In genomic region chr14:103792726-103793125, GRCm38 (mm10) we compare ENCODE assay signal across 18 mouse cellular contexts. TPM values are rescaled to one million over a fixed set of nuclear protein-coding genes. Genes with fewer than 3 reads are reported as not detected.
DNase-seq lines count a peak whose midpoint lies in the region; ATAC-seq and TF ChIP-seq lines count a peak whose summit lies in the region.
"Had no signal": no experiment of that assay in that cellular context is flagged by ENCODE, and none has a peak within 500 bp of the region (broad histone marks: within the 10 kb centered on the region; RNA-seq: fewer than 3 reads in every experiment).

No protein-coding gene starts in this region.

- no peak overlapping the region for H3K4me3 ChIP-seq in forebrain, embryonic 10.5 days
- no peak overlapping the region for H3K4me3 ChIP-seq in forebrain, embryonic 16.5 days (replicated peaks; ENCODE audit: low read length)
- no peak overlapping the region for H3K4me3 ChIP-seq in kidney, embryonic 14.5 days (ENCODE audit: low read length)
- no peak overlapping the region for H3K4me3 ChIP-seq in stomach, embryonic 14.5 days (ENCODE audit: low read depth, low read length)
- no peak overlapping the region for H3K4me3 ChIP-seq in stomach, postnatal 0 days (ENCODE audit: low read depth, low read length)
- H3K4me3 ChIP-seq: forebrain, embryonic 13.5 days; heart, embryonic 12.5 days; liver, embryonic 15.5 days had no signal

- ATAC-seq in forebrain, embryonic 16.5 days: no peak
- ATAC-seq in kidney, embryonic 14.5 days (ENCODE audit: low FRiP score, low TSS enrichment): no peak
- peak; percentile 49; the same call in 1 of the 2 replicates for ATAC-seq in stomach, embryonic 14.5 days (ENCODE audit: insufficient number of reproducible peaks, insufficient read depth, low FRiP score, low read depth)
- ATAC-seq in stomach, postnatal 0 days (ENCODE audit: low FRiP score, low TSS enrichment): no peak
- ATAC-seq: forebrain, embryonic 13.5 days; intestine, embryonic 16.5 days; lung, postnatal 0 days had no signal

- peaks cover 4% of the 10 kb centered on the region; the same call in 1 of the 2 replicates for H3K9me3 ChIP-seq in forebrain, embryonic 10.5 days
- peaks cover 4% of the 10 kb centered on the region; the same call in 1 of the 2 replicates for H3K9me3 ChIP-seq in forebrain, embryonic 16.5 days (ENCODE audit: control insufficient read depth, low read length)
- peaks cover 5% of the 10 kb centered on the region; the same call in 1 of the 2 replicates for H3K9me3 ChIP-seq in kidney, embryonic 14.5 days (ENCODE audit: control insufficient read depth, low read length)
- no peaks in the 10 kb centered on the region for H3K9me3 ChIP-seq in stomach, embryonic 14.5 days (ENCODE audit: control insufficient read depth, low read depth, low read length)
- H3K9me3 ChIP-seq in stomach, postnatal 0 days (ENCODE audit: control insufficient read depth, low read length): no peaks in the 10 kb centered on the region; the same call in 1 of the 2 replicates
- H3K9me3 ChIP-seq: heart, embryonic 12.5 days; liver, embryonic 15.5 days had no signal

- H3K27ac ChIP-seq in forebrain, embryonic 10.5 days: peak overlapping the region; percentile 73
- H3K27ac ChIP-seq in forebrain, embryonic 16.5 days (ENCODE audit: low read length): no peak overlapping the region
- H3K27ac ChIP-seq in kidney, embryonic 14.5 days (ENCODE audit: low read depth, low read length): no peak overlapping the region
- H3K27ac ChIP-seq in stomach, embryonic 14.5 days (ENCODE audit: low read length): no peak overlapping the region
- H3K27ac ChIP-seq in stomach, postnatal 0 days (replicated peaks): no peak overlapping the region; the same call in 1 of the 2 replicates
- H3K27ac ChIP-seq: forebrain, embryonic 13.5 days; liver, embryonic 15.5 days had no signal

- DNase-seq in forebrain, embryonic 10.5 days (ENCODE audit: extremely low spot score, low spot score): no peak
- DNase-seq in kidney, postnatal 10 days: peak; percentile 38
- DNase-seq in stomach, postnatal 0 days (ENCODE audit: low spot score): no peak
- DNase-seq in ovary, postnatal 10 days (ENCODE audit: low spot score): no peak
- DNase-seq: adrenal gland, postnatal 10 days; cerebellum, adult 18-20 months; gastrocnemius, postnatal 36 days; kidney, postnatal 14 days; right cerebral cortex, postnatal 14 days; thymus, postnatal 36 days had no signal

- no peak for TF ChIP-seq EP300 in stomach, postnatal 0 days (optimal IDR thresholded peaks at IDR 0.05)

- peaks cover 12% of the 10 kb centered on the region for H3K4me1 ChIP-seq in forebrain, embryonic 10.5 days
- H3K4me1 ChIP-seq in forebrain, embryonic 16.5 days (replicated peaks; ENCODE audit: control insufficient read depth, insufficient read depth, low read length): peaks cover 3% of the 10 kb centered on the region
- H3K4me1 ChIP-seq in kidney, embryonic 14.5 days (ENCODE audit: control insufficient read depth, insufficient read depth, low read length): no peaks in the 10 kb centered on the region
- 0 out of 2 replicates have a peak, but pooled peaks cover 3% of the 10 kb centered on the region for H3K4me1 ChIP-seq in stomach, embryonic 14.5 days (ENCODE audit: control insufficient read depth, insufficient read depth, low read length)
- H3K4me1 ChIP-seq in stomach, postnatal 0 days (replicated peaks; ENCODE audit: control insufficient read depth, insufficient read depth): no peaks in the 10 kb centered on the region
- H3K4me1 ChIP-seq: heart, embryonic 12.5 days; liver, embryonic 15.5 days had no signal

- no peaks in the 10 kb centered on the region for H3K36me3 ChIP-seq in forebrain, embryonic 10.5 days (replicated peaks)
- no peaks in the 10 kb centered on the region for H3K36me3 ChIP-seq in forebrain, embryonic 16.5 days (ENCODE audit: control insufficient read depth, insufficient read depth)
- H3K36me3 ChIP-seq in kidney, embryonic 14.5 days (ENCODE audit: control insufficient read depth, insufficient read depth, low read length): no peaks in the 10 kb centered on the region
- H3K36me3 ChIP-seq in stomach, embryonic 14.5 days (ENCODE audit: control insufficient read depth, insufficient read depth, low read length): no peaks in the 10 kb centered on the region
- no peaks in the 10 kb centered on the region for H3K36me3 ChIP-seq in stomach, postnatal 0 days (ENCODE audit: control insufficient read depth, insufficient read depth, low read length)
- H3K36me3 ChIP-seq: heart, embryonic 12.5 days; liver, embryonic 15.5 days had no signal

- no peak overlapping the region for H3K4me2 ChIP-seq in forebrain, embryonic 16.5 days (ENCODE audit: low read length)
- no peak overlapping the region for H3K4me2 ChIP-seq in kidney, embryonic 14.5 days (replicated peaks; ENCODE audit: low read depth, low read length)
- H3K4me2 ChIP-seq in stomach, embryonic 14.5 days (replicated peaks; ENCODE audit: low read depth, low read length): no peak overlapping the region
- H3K4me2 ChIP-seq in stomach, postnatal 0 days (replicated peaks; ENCODE audit: low read depth): no peak overlapping the region
- H3K4me2 ChIP-seq: forebrain, embryonic 13.5 days; heart, embryonic 12.5 days; liver, embryonic 15.5 days had no signal

- H3K27me3 ChIP-seq in forebrain, embryonic 10.5 days (ENCODE audit: poor library complexity, severe bottlenecking): no peaks in the 10 kb centered on the region
- no peaks in the 10 kb centered on the region for H3K27me3 ChIP-seq in forebrain, embryonic 16.5 days (replicated peaks; ENCODE audit: control insufficient read depth, insufficient read depth, low read length)
- H3K27me3 ChIP-seq in kidney, embryonic 14.5 days (ENCODE audit: control insufficient read depth, insufficient read depth, low read length): no peaks in the 10 kb centered on the region
- H3K27me3 ChIP-seq in stomach, embryonic 14.5 days (ENCODE audit: control insufficient read depth, insufficient read depth, low read length): no peaks in the 10 kb centered on the region
- H3K27me3 ChIP-seq in stomach, postnatal 0 days (ENCODE audit: control insufficient read depth, insufficient read depth, low read length): no peaks in the 10 kb centered on the region
- H3K27me3 ChIP-seq: forebrain, embryonic 13.5 days; heart, embryonic 12.5 days; liver, embryonic 15.5 days had no signal

- no peak overlapping the region for H3K9ac ChIP-seq in forebrain, embryonic 16.5 days (replicated peaks; ENCODE audit: low read depth, low read length)
- H3K9ac ChIP-seq in kidney, embryonic 14.5 days (ENCODE audit: low read depth, low read length): no peak overlapping the region
- H3K9ac ChIP-seq in stomach, embryonic 14.5 days (replicated peaks; ENCODE audit: low read depth, low read length): no peak overlapping the region
- no peak overlapping the region for H3K9ac ChIP-seq in stomach, postnatal 0 days (ENCODE audit: low read length)
- H3K9ac ChIP-seq: forebrain, embryonic 13.5 days; heart, embryonic 12.5 days; liver, embryonic 15.5 days had no signal

- no peak for TF ChIP-seq CTCF in stomach, postnatal 0 days (IDR thresholded peaks at IDR 0.05; ENCODE audit: low read depth)

- WGBS in forebrain, embryonic 10.5 days: 46% methylated on average over 1 of the region's 1 CpGs
- WGBS in forebrain, embryonic 16.5 days: 38% methylated on average over 1 of the region's 1 CpGs
- 53% methylated on average over 1 of the region's 1 CpGs for WGBS in kidney, embryonic 14.5 days
- 50% methylated on average over 1 of the region's 1 CpGs for WGBS in stomach, embryonic 14.5 days
- 25% methylated on average over 1 of the region's 1 CpGs for WGBS in stomach, postnatal 0 days

RNA-seq across cellular contexts. Expression of gene Ednrb, which starts 51.5 kb away (rescaled TPM):
- polyA plus RNA-seq in forebrain, embryonic 10.5 days (2016; fragmentation: Nextera tagmentation; extraction: Ambion mirVana): 21.2 and 22.4 TPM in 2 replicates
- polyA plus RNA-seq in forebrain, embryonic 16.5 days (2015; fragmentation: Nextera tagmentation; extraction: Ambion mirVana): 46.1 and 61.4 TPM in 2 replicates
- 25.7 and 37.5 TPM in 2 replicates for polyA plus RNA-seq in kidney, embryonic 14.5 days (2014; fragmentation: Nextera tagmentation; extraction: Ambion mirVana)
- polyA plus RNA-seq in stomach, embryonic 14.5 days (2014; fragmentation: Nextera tagmentation; extraction: Ambion mirVana): 126 and 139 TPM in 2 replicates
- 43.8 and 53.7 TPM in 2 replicates for polyA plus RNA-seq in stomach, postnatal 0 days (2015; fragmentation: Nextera tagmentation; extraction: Ambion mirVana)
